Comparison of ENCODE assay signal across 21 mouse cellular contexts in genomic region chr5:3483054-3483722, GRCm38 (mm10).
"Had no signal": no experiment of that assay in that cellular context is flagged by ENCODE, and none has a peak within 500 bp of the region (broad histone marks: within the 10 kb centered on the region; RNA-seq: fewer than 3 reads in every experiment).

No protein-coding gene starts in this region.

- H3K36me3 ChIP-seq: limb, embryonic 12.5 days; limb, embryonic 15.5 days; midbrain, embryonic 12.5 days; midbrain, embryonic 15.5 days; neural tube, embryonic 13.5 days had no signal

- H3K9me3 ChIP-seq: limb, embryonic 12.5 days; limb, embryonic 15.5 days; liver, embryonic 13.5 days; lung, embryonic 15.5 days; midbrain, embryonic 12.5 days; midbrain, embryonic 15.5 days; neural tube, embryonic 13.5 days; stomach, embryonic 15.5 days had no signal

- DNase-seq: kidney, adult 18-20 months; kidney, adult 9 months; kidney, postnatal 14 days; left cerebral cortex, postnatal 4 days; liver, embryonic 13.5 days; lung, adult 18-20 months; lung, postnatal 10 days; lung, postnatal 36 days; retina, postnatal 1 day; right cerebral cortex, postnatal 25 days; spleen, adult 18-20 months; thymus, postnatal 25 days had no signal

- ATAC-seq: intestine, embryonic 16.5 days; midbrain, embryonic 15.5 days had no signal

- H3K27ac ChIP-seq: limb, embryonic 12.5 days; limb, embryonic 15.5 days; liver, embryonic 13.5 days; lung, embryonic 15.5 days; midbrain, embryonic 12.5 days; midbrain, embryonic 15.5 days; neural tube, embryonic 13.5 days; stomach, embryonic 15.5 days had no signal

- H3K27me3 ChIP-seq: limb, embryonic 12.5 days; limb, embryonic 15.5 days; liver, embryonic 13.5 days; lung, embryonic 15.5 days; midbrain, embryonic 12.5 days; midbrain, embryonic 15.5 days; neural tube, embryonic 13.5 days; stomach, embryonic 15.5 days had no signal

- H3K4me3 ChIP-seq: limb, embryonic 12.5 days; limb, embryonic 15.5 days; liver, embryonic 13.5 days; lung, embryonic 15.5 days; midbrain, embryonic 12.5 days; midbrain, embryonic 15.5 days; myocyte; neural tube, embryonic 13.5 days; stomach, embryonic 15.5 days had no signal

- H3K4me1 ChIP-seq: limb, embryonic 15.5 days; midbrain, embryonic 12.5 days; midbrain, embryonic 15.5 days; stomach, embryonic 15.5 days had no signal
